Mouse (Mus musculus): Measurements from ENCODE around the gene Erich6b. TPM values are rescaled to one million over a fixed set of nuclear protein-coding genes. Genes with fewer than 3 reads are reported as not detected.

Gene Erich6b
- polyA plus RNA-seq, 1 experiment from 2014 or later, result not detected

DNA sequence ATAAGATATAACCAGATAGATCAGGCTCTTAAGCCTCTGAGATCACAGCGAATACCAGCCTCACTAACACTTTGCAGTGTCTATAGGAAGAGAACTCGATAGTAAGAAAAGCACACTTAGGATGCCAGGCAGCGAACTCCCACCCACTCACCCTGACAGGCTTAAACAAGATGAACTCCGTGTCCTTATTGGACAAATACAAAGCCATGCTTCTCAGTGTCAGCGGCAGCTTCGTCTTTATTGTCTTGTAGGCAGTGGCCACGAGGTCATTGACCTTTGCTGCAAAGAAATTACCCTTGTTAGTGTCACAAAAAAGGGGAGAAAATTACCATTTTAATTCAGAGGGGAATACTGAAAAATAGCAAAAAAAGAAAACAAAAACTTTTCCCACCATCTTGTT is 65.7 kb downstream of the Erich6b start:
- no peaks in the 10 kb centered on the region for H3K9me3 ChIP-seq (replicated peaks)
- no peak overlapping the region for H3K4me2 ChIP-seq
- peaks cover 84% of the 10 kb centered on the region for H3K36me3 ChIP-seq (replicated peaks)
- 84% methylated on average over 7 of the region's 7 CpGs for WGBS (ENCODE audit: insufficient replicate concordance)
- no peak for ATAC-seq (ENCODE audit: insufficient read depth)
- H3K4me1 ChIP-seq (replicated peaks), result no peaks in the 10 kb centered on the region
- H3K27ac ChIP-seq (replicated peaks), result no peak overlapping the region
- H3K9ac ChIP-seq, result no peak overlapping the region
- no peak overlapping the region for H3K4me3 ChIP-seq (replicated peaks)
- no peaks in the 10 kb centered on the region for H3K27me3 ChIP-seq

DNA sequence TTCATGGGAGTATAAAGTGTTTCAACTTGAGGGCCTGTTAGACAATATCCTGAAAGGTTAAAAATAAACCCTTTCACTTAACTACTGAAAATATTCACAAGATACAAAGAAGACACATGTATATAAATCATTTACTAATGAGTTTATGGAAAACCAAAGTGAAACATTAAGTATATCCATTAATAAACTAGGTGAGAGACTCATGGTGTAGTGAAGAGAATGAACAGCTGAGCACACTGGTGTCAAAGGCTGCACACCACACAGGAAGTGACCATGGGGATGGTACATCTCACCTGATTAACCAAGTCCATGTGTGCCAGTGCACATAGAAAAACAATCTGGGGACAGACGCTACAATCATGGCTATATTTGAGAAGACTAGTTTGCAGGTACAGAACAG is 66.9 kb downstream of the Erich6b start:
- peaks cover 82% of the 10 kb centered on the region for H3K36me3 ChIP-seq (replicated peaks)
- no peak overlapping the region for H3K4me3 ChIP-seq (replicated peaks)
- 95% methylated on average over 1 of the region's 1 CpGs for WGBS (ENCODE audit: insufficient replicate concordance)

DNA sequence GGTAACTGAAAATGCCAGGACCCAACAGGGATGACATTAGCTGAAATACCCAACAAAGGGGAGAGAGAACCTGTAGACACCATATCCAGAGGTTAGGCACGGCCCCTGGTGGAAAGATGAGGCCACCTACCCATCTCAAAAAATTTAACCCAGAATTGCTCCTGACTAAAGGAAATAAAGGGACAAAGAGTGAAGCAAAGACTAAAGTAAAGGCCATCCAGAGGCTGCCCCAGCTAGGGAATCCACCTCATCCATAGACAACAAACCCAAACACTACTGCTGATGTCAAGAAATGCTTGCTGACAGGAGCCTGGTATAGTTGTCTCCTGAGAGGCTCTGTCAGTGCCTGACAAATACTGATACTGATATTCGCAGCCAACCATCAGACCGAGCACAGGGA is 69.7 kb downstream of the Erich6b start:
- ATAC-seq (ENCODE audit: insufficient read depth), result no peak
- WGBS (ENCODE audit: insufficient replicate concordance), result 87% methylated on average over 3 of the region's 3 CpGs
- H3K4me3 ChIP-seq (replicated peaks), result no peak overlapping the region
- no peak overlapping the region for H3K9ac ChIP-seq
- no peaks in the 10 kb centered on the region for H3K4me1 ChIP-seq (replicated peaks)
- H3K36me3 ChIP-seq (replicated peaks), result peaks cover 85% of the 10 kb centered on the region
- no peak overlapping the region for H3K27ac ChIP-seq (replicated peaks)
- H3K27me3 ChIP-seq, result no peaks in the 10 kb centered on the region
- H3K9me3 ChIP-seq (replicated peaks), result no peaks in the 10 kb centered on the region
- no peak overlapping the region for H3K4me2 ChIP-seq

More for the DNA sequence above, 66.9 kb downstream of the Erich6b start:
- Histone ChIP-seq H3K4me2 (no peak overlapping the region), H3K4me1 (replicated peaks) (no peaks in the 10 kb centered on the region), H3K27me3 (no peaks in the 10 kb centered on the region), H3K27ac (replicated peaks) (no peak overlapping the region), H3K9me3 (replicated peaks) (no peaks in the 10 kb centered on the region), H3K9ac (no peak overlapping the region)
- ATAC-seq (ENCODE audit: insufficient read depth), result no peak

DNA sequence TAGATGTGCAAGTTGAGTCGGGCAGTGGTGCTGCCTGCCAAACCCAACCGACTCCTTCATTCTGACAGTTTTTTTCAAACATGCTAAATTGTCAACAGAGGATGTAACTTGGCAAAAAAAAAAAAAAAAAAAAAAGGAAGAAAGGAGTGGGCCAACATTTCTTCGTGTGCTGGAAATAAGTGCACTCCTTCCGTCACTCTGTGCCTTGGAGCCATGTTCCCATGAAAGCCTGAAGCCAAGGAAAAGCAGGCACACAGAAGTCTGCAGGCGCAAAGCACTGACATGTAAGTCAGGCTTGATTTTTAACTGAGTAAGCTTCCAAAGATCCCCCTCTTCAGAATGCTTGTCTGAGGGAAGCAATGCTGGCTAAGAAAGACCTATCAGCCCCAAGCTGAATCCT is 70.6 kb downstream of the Erich6b start:
- no peaks in the 10 kb centered on the region for H3K27me3 ChIP-seq
- H3K27ac ChIP-seq (replicated peaks), result no peak overlapping the region
- no peaks in the 10 kb centered on the region for H3K9me3 ChIP-seq (replicated peaks)
- WGBS (ENCODE audit: insufficient replicate concordance), result 73% methylated on average over 5 of the region's 5 CpGs
- H3K4me3 ChIP-seq (replicated peaks), result no peak overlapping the region
- no peaks in the 10 kb centered on the region for H3K4me1 ChIP-seq (replicated peaks)
- no peak overlapping the region for H3K9ac ChIP-seq
- H3K36me3 ChIP-seq (replicated peaks), result peaks cover 85% of the 10 kb centered on the region
- no peak for ATAC-seq (ENCODE audit: insufficient read depth)
- no peak overlapping the region for H3K4me2 ChIP-seq

DNA sequence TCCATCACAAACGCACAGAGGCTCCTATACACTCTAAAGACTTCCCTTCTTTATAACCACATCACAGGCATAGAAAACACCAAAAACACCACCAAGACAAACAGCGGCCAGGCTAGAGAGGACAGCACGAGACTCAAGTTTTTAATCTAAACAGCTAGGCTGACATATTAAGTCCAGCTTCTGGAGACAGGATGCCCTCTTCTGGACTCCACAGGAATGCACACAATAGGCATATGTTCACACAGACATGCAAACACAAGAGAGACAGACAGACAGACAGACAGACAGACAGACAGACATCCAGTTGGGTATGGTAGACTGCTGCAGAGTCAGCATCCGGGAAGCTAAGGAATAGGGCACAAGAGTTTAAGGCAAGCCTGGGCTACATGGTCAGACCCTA is 71.6 kb downstream of the Erich6b start:
- H3K4me2 ChIP-seq, result no peak overlapping the region
- no peaks in the 10 kb centered on the region for H3K9me3 ChIP-seq (replicated peaks)
- H3K27ac ChIP-seq (replicated peaks), result no peak overlapping the region
- no peaks in the 10 kb centered on the region for H3K27me3 ChIP-seq
- WGBS (ENCODE audit: insufficient replicate concordance), result 74% methylated on average over 4 of the region's 4 CpGs
- no peak overlapping the region for H3K4me3 ChIP-seq (replicated peaks)
- no peak overlapping the region for H3K9ac ChIP-seq
- no peaks in the 10 kb centered on the region for H3K4me1 ChIP-seq (replicated peaks)
- no peak for ATAC-seq (ENCODE audit: insufficient read depth)
- H3K36me3 ChIP-seq (replicated peaks), result peaks cover 86% of the 10 kb centered on the region

DNA sequence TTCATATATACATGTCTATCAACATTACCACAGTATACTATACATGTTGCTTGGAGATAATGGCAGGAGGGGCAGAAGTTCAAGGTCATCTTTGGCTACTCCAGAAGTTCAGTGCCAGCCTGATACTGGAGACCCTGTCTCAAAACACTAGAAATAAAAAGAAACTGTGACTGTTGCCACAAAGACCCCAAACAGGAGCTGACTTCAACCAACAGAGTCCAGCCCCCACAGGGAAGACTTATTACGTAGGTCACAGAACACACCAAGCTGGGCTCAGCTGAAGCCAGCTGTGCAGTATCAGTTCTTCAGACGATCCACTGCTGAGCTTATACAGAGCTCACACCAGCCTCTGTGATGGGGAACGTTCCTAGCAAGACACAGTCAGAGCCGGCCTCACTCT is 74.4 kb downstream of the Erich6b start:
- ATAC-seq (ENCODE audit: insufficient read depth), result no peak
- H3K36me3 ChIP-seq (replicated peaks), result peaks cover 92% of the 10 kb centered on the region

More for the DNA sequence above, 74.4 kb downstream of the Erich6b start:
- H3K4me2 ChIP-seq, result no peak overlapping the region
- H3K9ac ChIP-seq, result no peak overlapping the region
- no peaks in the 10 kb centered on the region for H3K9me3 ChIP-seq (replicated peaks)
- no peak overlapping the region for H3K27ac ChIP-seq (replicated peaks)
- H3K4me1 ChIP-seq (replicated peaks), result no peaks in the 10 kb centered on the region
- 78% methylated on average over 4 of the region's 4 CpGs for WGBS (ENCODE audit: insufficient replicate concordance)
- H3K4me3 ChIP-seq (replicated peaks), result no peak overlapping the region
- H3K27me3 ChIP-seq, result no peaks in the 10 kb centered on the region

Other genes starting within 250 kb of the Erich6b start
- 0.09 and 0.10 TPM in 2 replicates for gene Siah3, start 186.3 kb upstream of the Erich6b start, polyA plus RNA-seq (2015; fragmentation: Nextera tagmentation; extraction: Ambion mirVana)
- gene Spert, start 49.1 kb upstream of the Erich6b start, polyA plus RNA-seq (2015; fragmentation: Nextera tagmentation; extraction: Ambion mirVana), result not detected in 2 replicates
- 6.9 and 7.1 TPM in 2 replicates for gene Cog3, start 112.3 kb downstream of the Erich6b start, polyA plus RNA-seq (2015; fragmentation: Nextera tagmentation; extraction: Ambion mirVana)
- 1.5 and 1.8 TPM in 2 replicates for gene Slc25a30, start 144.8 kb downstream of the Erich6b start, polyA plus RNA-seq (2015; fragmentation: Nextera tagmentation; extraction: Ambion mirVana)
- 470 and 547 TPM in 2 replicates for gene Tpt1, start 202.8 kb downstream of the Erich6b start, polyA plus RNA-seq (2015; fragmentation: Nextera tagmentation; extraction: Ambion mirVana)

All from liver, embryonic 15.5 days (tissue).